Mouse (Mus musculus) CH12.LX (cell line): Measurements from ENCODE around the gene Tcl1b1. TPM values are rescaled to one million over a fixed set of nuclear protein-coding genes. Genes with fewer than 3 reads are reported as not detected.
"Not testable (repeated sequence)": the region's sequence is repeated elsewhere in the genome, so short reads cannot be mapped to it uniquely, and the experiment has no call there.

ENCODE experiments used
- DNase-seq: peaks from one replicate; pipeline ENCODE4 v3.0.0-alpha.2; 2013; ENCODE audit errors: extremely low read depth
- H3K27ac ChIP-seq: 2 replicates; pipeline ENCODE4 v1.5.1; 2012; ENCODE audit warnings: low read depth, mild to moderate bottlenecking, control low read depth, moderate library complexity; ENCODE audit not compliant: insufficient read depth
- H3K27me3 ChIP-seq: replicated peaks from 2 replicates; pipeline ENCODE3; 2012; ENCODE audit warnings: inconsistent platforms
- H3K36me3 ChIP-seq, 2 experiments: replicated peaks in 1 of 2; 2 replicates each; pipeline versions ENCODE3 to v1.6.1; 2012; ENCODE audit warnings: inconsistent platforms in 1 of 2, low read length in 1 of 2, mild to moderate bottlenecking in 1 of 2, mixed read lengths in 1 of 2, moderate library complexity in 1 of 2; ENCODE audit not compliant: control insufficient read depth in 1 of 2, insufficient read depth in 1 of 2
- H3K4me1 ChIP-seq, 2 experiments: 2 replicates each; pipeline ENCODE4 v1.6.1; 2012; ENCODE audit warnings: inconsistent platforms in 1 of 2, moderate library complexity in 1 of 2; ENCODE audit not compliant: insufficient read depth in 2 of 2, control insufficient read depth in 1 of 2
- H3K4me2 ChIP-seq: 2 replicates; pipeline ENCODE4 v1.6.1; 2012; ENCODE audit warnings: low read depth, mild to moderate bottlenecking, control low read depth; ENCODE audit not compliant: poor library complexity, insufficient read depth, severe bottlenecking
- H3K4me3 ChIP-seq, 3 experiments: fragments of 150-350 bp in 1 of 3; sonication (generic) in 1 of 3; replicated peaks in 1 of 3; 2 replicates each; pipeline versions ENCODE3 to v1.5.1; 2011 to 2012; ENCODE audit warnings: low read depth in 2 of 3, low read length in 2 of 3, mild to moderate bottlenecking in 2 of 3, moderate library complexity in 2 of 3, control low read depth in 1 of 3, improper control_type of control experiment in 1 of 3, inconsistent platforms in 1 of 3, mixed read lengths in 1 of 3; ENCODE audit not compliant: poor library complexity in 1 of 3
- H3K79me2 ChIP-seq: replicated peaks from 2 replicates; pipeline ENCODE4 v1.6.1; 2012; ENCODE audit warnings: mild to moderate bottlenecking, moderate library complexity; ENCODE audit not compliant: control insufficient read depth, poor library complexity, insufficient read depth, severe bottlenecking; ENCODE audit errors: extremely low read depth
- H3K9ac ChIP-seq: 2 replicates; pipeline ENCODE4 v1.6.1; 2012; ENCODE audit warnings: low read depth, mild to moderate bottlenecking, control low read depth, moderate library complexity; ENCODE audit not compliant: insufficient read depth
- H3K9me3 ChIP-seq: replicated peaks from 2 replicates; pipeline ENCODE3; 2012; ENCODE audit warnings: low read length, inconsistent platforms, mixed read lengths
- BHLHE40 ChIP-seq: IDR thresholded peaks from 2 replicates; pipeline ENCODE4 v1.6.1; 2011; ENCODE audit warnings: mild to moderate bottlenecking, low read depth, low read length, improper control_type of control experiment
- CHD2 ChIP-seq: IDR thresholded peaks from 2 replicates; pipeline ENCODE4 v1.6.1; 2011; ENCODE audit warnings: low read length, improper control_type of control experiment
- CTCF ChIP-seq, 2 experiments: IDR thresholded peaks in 1 of 2; conservative IDR thresholded peaks in 1 of 2; 2 replicates each; pipeline ENCODE4 v1.5.1; 2011 to 2012; ENCODE audit warnings: low read depth in 2 of 2, low read length in 2 of 2, improper control_type of control experiment in 1 of 2, inconsistent platforms in 1 of 2, mild to moderate bottlenecking in 1 of 2, moderate library complexity in 1 of 2
- ELF1 ChIP-seq: IDR thresholded peaks from 2 replicates; pipeline ENCODE4 v1.6.1; 2014; ENCODE audit warnings: low read depth, mild to moderate bottlenecking, inconsistent platforms, low read length, improper control_type of control experiment
- EP300 ChIP-seq: IDR thresholded peaks from 2 replicates; pipeline ENCODE4 v1.6.1; 2011; ENCODE audit warnings: low read length, improper control_type of control experiment
- HCFC1 ChIP-seq: IDR thresholded peaks from 2 replicates; pipeline ENCODE4 v1.6.1; 2012; ENCODE audit warnings: low read depth, mild to moderate bottlenecking, inconsistent platforms, low read length, improper control_type of control experiment
- IRF4 ChIP-seq: IDR thresholded peaks from 2 replicates; pipeline ENCODE4 v1.6.1; 2014; ENCODE audit warnings: low read depth, mild to moderate bottlenecking, inconsistent platforms, low read length, improper control_type of control experiment
- JUN ChIP-seq: IDR thresholded peaks from 2 replicates; pipeline ENCODE4 v1.6.1; 2011; ENCODE audit warnings: low read depth, mild to moderate bottlenecking, low read length, improper control_type of control experiment, moderate library complexity; ENCODE audit not compliant: insufficient read depth
- JUND ChIP-seq: conservative IDR thresholded peaks from 2 replicates; pipeline ENCODE4 v1.6.1; 2011; ENCODE audit warnings: low read depth, low read length, improper control_type of control experiment
- MEF2A ChIP-seq: IDR thresholded peaks from 2 replicates; pipeline ENCODE4 v1.6.1; 2014; ENCODE audit warnings: low read depth, mild to moderate bottlenecking, inconsistent platforms, low read length, improper control_type of control experiment, borderline replicate concordance
- MYC ChIP-seq: IDR thresholded peaks from 2 replicates; pipeline ENCODE4 v1.6.1; 2011; ENCODE audit warnings: low read depth, mild to moderate bottlenecking, improper control_type of control experiment, low read length
- SMC3 ChIP-seq: IDR thresholded peaks from 2 replicates; pipeline ENCODE4 v1.6.1; 2011; ENCODE audit warnings: low read depth, low read length, improper control_type of control experiment
- USF1 ChIP-seq: IDR thresholded peaks from 2 replicates; pipeline ENCODE4 v1.6.1; 2014; ENCODE audit warnings: low read depth, mild to moderate bottlenecking, inconsistent platforms, low read length, improper control_type of control experiment
- ZC3H11A ChIP-seq: IDR thresholded peaks from 2 replicates; pipeline ENCODE4 v1.6.1; 2012; ENCODE audit warnings: low read depth, mild to moderate bottlenecking, inconsistent platforms, low read length, improper control_type of control experiment
- ZKSCAN1 ChIP-seq: IDR thresholded peaks from 2 replicates; pipeline ENCODE4 v1.6.1; 2012; ENCODE audit warnings: low read depth, inconsistent platforms, low read length, improper control_type of control experiment, borderline replicate concordance
- dilution Hi-C: fragments of 300-500 bp; cut with MboI; formaldehyde crosslinking; loops from 2 replicates; pipeline ENCODE4 v1.14.3; 2020; ENCODE audit warnings: low sequenced_read_pairs; ENCODE audit not compliant: extremely low pct_unique_long_range_greater_than_20kb, extremely low pct_ligation_motif_present
- in situ Hi-C: fragments of 300-500 bp; cut with MboI; formaldehyde crosslinking; loops from 3 replicates; pipeline ENCODE4 v1.14.3; 2019; ENCODE audit warnings: low sequenced_read_pairs, low pct_ligation_motif_present, low pct_unique_long_range_greater_than_20kb, mixed read lengths
- polyA plus RNA-seq: library from polyadenylated mRNA; unstranded; fragments of >175 nt; gene quantifications from 2 replicates; pipeline ENCODE4 v1.2.1, GENCODE M21; 2012; ENCODE audit warnings: low read depth; ENCODE audit not compliant: insufficient read length
- total RNA-seq, 2 experiments: library from RNA; depleted of rRNA; stranded (reverse); fragments of 300-350 nt in 1 of 2; fragments of >200 nt in 1 of 2; gene quantifications; 2 replicates each; pipeline ENCODE4 v1.2.3; 2012 to 2014

The Tcl1b1 gene
- total and polyA plus RNA-seq, 3 experiments, result not detected

GRCm38 (mm10) chr12:105166734-105167133, 7.2 kb downstream of the Tcl1b1 start:
- H3K27me3 ChIP-seq, result peaks cover 41% of the 10 kb centered on the region
- dilution Hi-C loops, result no loop called here
- no peak for TF ChIP-seq JUN
- TF ChIP-seq ZC3H11A, result no peak
- TF ChIP-seq CHD2, result no peak
- TF ChIP-seq CTCF (conservative IDR thresholded peaks at IDR 0.05 in 1 of 2, IDR thresholded peaks at IDR 0.05 in 1 of 2; ENCODE audit: low read depth in 2 of 2, low read length in 2 of 2), result no peak
- TF ChIP-seq MYC, result no peak
- no peak for TF ChIP-seq HCFC1
- TF ChIP-seq ELF1, result no peak
- TF ChIP-seq EP300, result no peak
- TF ChIP-seq IRF4, result no peak

GRCm38 (mm10) chr12:105173366-105173765, 13.9 kb downstream of the Tcl1b1 start:
- Histone ChIP-seq H3K4me1 (no peaks in the 10 kb centered on the region), H3K27me3 (peaks cover 52% of the 10 kb centered on the region), H3K4me3 (no peak overlapping the region), H3K27ac (no peak overlapping the region), H3K9me3 (no peaks in the 10 kb centered on the region), H3K9ac (no peak overlapping the region), H3K4me2 (no peak overlapping the region), H3K79me2 (no peaks in the 10 kb centered on the region), H3K36me3 (no peaks in the 10 kb centered on the region)
- in situ Hi-C loops (no loop called here), dilution Hi-C loops (no loop called here)
- TF ChIP-seq JUND (no peak), JUN (no peak), MEF2A (no peak), CTCF (conservative IDR thresholded peaks at IDR 0.05 in 1 of 2, IDR thresholded peaks at IDR 0.05 in 1 of 2; ENCODE audit: low read depth in 2 of 2, low read length in 2 of 2) (no peak), SMC3 (no peak), USF1 (no peak), BHLHE40 (no peak), ZKSCAN1 (no peak)
- no peak for DNase-seq

More at GRCm38 (mm10) chr12:105166734-105167133, 7.2 kb downstream of the Tcl1b1 start:
- no peak for DNase-seq
- Histone ChIP-seq H3K27ac (no peak overlapping the region), H3K9me3 (no peaks in the 10 kb centered on the region), H3K79me2 (no peaks in the 10 kb centered on the region), H3K4me3 (no peak overlapping the region), H3K36me3 (no peaks in the 10 kb centered on the region), H3K9ac (no peak overlapping the region), H3K4me2 (no peak overlapping the region), H3K4me1 (no peaks in the 10 kb centered on the region)
- in situ Hi-C loops, result no loop called here

- TF ChIP-seq CTCF (conservative IDR thresholded peaks at IDR 0.05 in 1 of 2, IDR thresholded peaks at IDR 0.05 in 1 of 2; ENCODE audit: low read depth in 2 of 2, low read length in 2 of 2), result peak in 1 of 2 experiments; percentile 23; a peak in 2 of 4 replicates
- TF ChIP-seq, all 38 proteins: peak for 1; not testable (repeated sequence) for 37
- in situ Hi-C loops, H3K27ac ChIP-seq, H3K4me3 ChIP-seq, H3K4me2 ChIP-seq, H3K79me2 ChIP-seq, H3K9ac ChIP-seq, dilution Hi-C loops, DNase-seq, H3K36me3 ChIP-seq, H3K9me3 ChIP-seq, H3K4me1 ChIP-seq: not testable (repeated sequence)
- H3K27me3 ChIP-seq, result peaks cover 49% of the 10 kb centered on the region
Observed at GRCm38 (mm10) chr12:105174318-105174717, 14.8 kb downstream of the Tcl1b1 start.

DNA sequence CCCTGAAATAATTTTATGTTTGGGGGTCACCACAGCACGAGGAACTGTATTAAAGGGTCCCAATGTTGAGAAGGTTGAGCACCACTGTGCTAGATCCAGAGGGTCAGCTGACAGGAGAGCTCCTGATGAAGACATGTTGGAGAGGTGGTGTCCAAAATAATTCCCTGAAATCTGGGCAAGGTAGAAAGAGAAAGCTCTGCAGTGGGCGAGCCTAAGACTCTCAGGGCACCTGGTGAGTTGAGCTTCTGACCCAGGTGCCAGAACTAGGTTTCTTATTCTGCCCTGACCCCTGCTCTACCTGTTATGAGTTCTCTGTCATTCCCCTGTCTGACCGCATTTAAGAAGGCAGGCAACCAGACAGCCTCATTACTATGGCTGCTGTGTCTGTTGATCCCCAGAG, 16.6 kb downstream of the Tcl1b1 start, which contains the start of gene Tcl1b5:
Gene Tcl1b5, plus strand, starts transcription at position 301 of the 400 bp plus-strand sequence.
- H3K79me2 ChIP-seq, H3K27ac ChIP-seq, H3K9me3 ChIP-seq, in situ Hi-C loops, H3K4me2 ChIP-seq, H3K4me1 ChIP-seq, H3K4me3 ChIP-seq, H3K36me3 ChIP-seq, dilution Hi-C loops, H3K9ac ChIP-seq, DNase-seq: not testable (repeated sequence)
- peaks cover 38% of the 10 kb centered on the region for H3K27me3 ChIP-seq
